9 mouse cellular contexts compared by ENCODE assay signal in the genomic region with DNA sequence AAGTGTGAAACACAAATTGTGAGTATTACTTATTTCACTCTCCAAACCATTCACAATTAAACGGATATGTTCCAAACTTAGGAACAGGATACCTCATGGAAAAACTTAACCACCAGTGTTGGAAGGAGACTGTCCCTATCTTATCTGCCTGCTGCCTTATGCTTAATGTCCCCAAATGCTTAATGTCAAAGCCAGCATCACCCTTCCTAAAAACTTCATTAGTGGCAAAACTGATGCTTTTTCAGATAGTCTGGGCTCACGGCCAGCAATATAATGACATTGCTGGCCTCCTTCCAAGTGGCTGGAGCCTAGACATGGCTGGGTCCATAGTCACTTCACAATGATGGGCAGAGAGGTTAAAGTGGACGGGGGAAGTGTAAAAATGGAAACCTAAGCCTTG. TPM values are rescaled to one million over a fixed set of nuclear protein-coding genes. Genes with fewer than 3 reads are reported as not detected.
DNase-seq lines count a peak whose midpoint lies in the region; ATAC-seq and TF ChIP-seq lines count a peak whose summit lies in the region.
"Had no signal": no experiment of that assay in that cellular context is flagged by ENCODE, and none has a peak within 500 bp of the region (broad histone marks: within the 10 kb centered on the region; RNA-seq: fewer than 3 reads in every experiment).

No protein-coding gene starts in this region.

- no peak overlapping the region for H3K4me2 ChIP-seq in limb, embryonic 13.5 days (replicated peaks)
- H3K4me2 ChIP-seq in hindbrain, postnatal 0 days (ENCODE audit: low read depth, low read length), result no peak overlapping the region

- no peaks in the 10 kb centered on the region; the same call in 1 of the 2 replicates for H3K9me3 ChIP-seq in limb, embryonic 13.5 days
- H3K9me3 ChIP-seq in limb, embryonic 10.5 days (replicated peaks), result no peaks in the 10 kb centered on the region
- H3K9me3 ChIP-seq in hindbrain, postnatal 0 days (ENCODE audit: low read length), result no peaks in the 10 kb centered on the region

- peaks cover 12% of the 10 kb centered on the region; the same call in 1 of the 2 replicates for H3K4me1 ChIP-seq in limb, embryonic 13.5 days
- peaks cover 3% of the 10 kb centered on the region; the same call in 1 of the 2 replicates for H3K4me1 ChIP-seq in limb, embryonic 10.5 days
- H3K4me1 ChIP-seq in hindbrain, postnatal 0 days (ENCODE audit: insufficient read depth, low read length), result no peaks in the 10 kb centered on the region

- H3K36me3 ChIP-seq in limb, embryonic 13.5 days, result no peaks in the 10 kb centered on the region
- H3K36me3 ChIP-seq in limb, embryonic 10.5 days, result no peaks in the 10 kb centered on the region
- no peaks in the 10 kb centered on the region for H3K36me3 ChIP-seq in hindbrain, postnatal 0 days (ENCODE audit: insufficient read depth, low read length)

- H3K4me3 ChIP-seq in limb, embryonic 13.5 days, result no peak overlapping the region
- H3K4me3 ChIP-seq in limb, embryonic 10.5 days, result no peak overlapping the region
- H3K4me3 ChIP-seq in hindbrain, postnatal 0 days (ENCODE audit: low read length), result no peak overlapping the region

- no peak for TF ChIP-seq CTCF in hindbrain, postnatal 0 days (IDR thresholded peaks at IDR 0.05; ENCODE audit: low read depth)

- no peak overlapping the region for H3K9ac ChIP-seq in limb, embryonic 13.5 days
- no peak overlapping the region for H3K9ac ChIP-seq in hindbrain, postnatal 0 days (replicated peaks; ENCODE audit: low read length)

- H3K27me3 ChIP-seq in limb, embryonic 13.5 days, result no peaks in the 10 kb centered on the region
- H3K27me3 ChIP-seq in limb, embryonic 10.5 days (ENCODE audit: low read depth, poor library complexity, severe bottlenecking), result no peaks in the 10 kb centered on the region
- H3K27me3 ChIP-seq in hindbrain, postnatal 0 days (ENCODE audit: insufficient read depth, low read length), result no peaks in the 10 kb centered on the region

- 53% methylated on average over 3 of the region's 3 CpGs for WGBS in limb, embryonic 13.5 days
- WGBS in limb, embryonic 10.5 days, result 88% methylated on average over 3 of the region's 3 CpGs
- 41% methylated on average over 3 of the region's 3 CpGs for WGBS in hindbrain, postnatal 0 days

- no peak overlapping the region for H3K27ac ChIP-seq in limb, embryonic 13.5 days
- no peak overlapping the region for H3K27ac ChIP-seq in limb, embryonic 10.5 days
- no peak overlapping the region for H3K27ac ChIP-seq in hindbrain, postnatal 0 days
- H3K27ac ChIP-seq: macrophage had no signal

- ATAC-seq in limb, embryonic 13.5 days (ENCODE audit: low FRiP score, low read depth), result 0 out of 2 replicates have a peak, but pooled peaks have one; percentile 44
- no peak for ATAC-seq in hindbrain, postnatal 0 days
- ATAC-seq in erythroblast, adult 5-6 weeks (replicated peaks; ENCODE audit: low FRiP score, poor library complexity, severe bottlenecking), result no peak
- ATAC-seq in inflammation-experienced regulatory T-cells, adult 6 months, result no peak

- no peak for DNase-seq in limb, embryonic 10.5 days (ENCODE audit: low spot score)
- peak; percentile 39 for DNase-seq in cerebellum, adult 9-11 months
- DNase-seq in hindbrain, postnatal 0 days (ENCODE audit: low spot score), result peak; percentile 79
- peak; percentile 69 for DNase-seq in lung, postnatal 36 days
- DNase-seq in urinary bladder, adult 2 months (ENCODE audit: low spot score), result no peak

RNA-seq across cellular contexts. Expression of a gene that starts 46.1 kb away (rescaled TPM):
- polyA plus RNA-seq in limb, embryonic 13.5 days (2015; fragmentation: Nextera tagmentation; extraction: Ambion mirVana), result 10.2 and 12.0 TPM in 2 replicates
- 10.2 and 12.5 TPM in 2 replicates for polyA plus RNA-seq in limb, embryonic 10.5 days (2016; fragmentation: Nextera tagmentation; extraction: Ambion mirVana)
- total RNA-seq in hindbrain, postnatal 0 days (2014; rRNA removed), result 9.6 and 15.4 TPM in 2 replicates
- polyA plus RNA-seq in hindbrain, postnatal 0 days (2015; fragmentation: Nextera tagmentation; extraction: Ambion mirVana), result 4.4 and 4.5 TPM in 2 replicates
- total RNA-seq in erythroblast, adult 5-6 weeks (2015; ENCODE audit: low replicate concordance), result 1.5 and 2.3 TPM in 2 replicates
- 3.4 and 3.9 TPM in 2 replicates for total RNA-seq in erythroblast, adult 5-6 weeks (2017; ENCODE audit: low replicate concordance)
- polyA plus RNA-seq in inflammation-experienced regulatory T-cells, adult 6 months (2017; shearing (Covaris generic)), result 10 to 100 TPM; 30.0 to 40.0 (median 35.7) TPM
- 11.0 and 11.2 TPM in 2 replicates for polyA plus RNA-seq in urinary bladder, adult 2 months (2012; rRNA removed)

RNA-seq across cellular contexts. Expression of a gene that starts 50.6 kb away (rescaled TPM):
- 1.1 and 1.3 TPM in 2 replicates for polyA plus RNA-seq in limb, embryonic 13.5 days (2015; fragmentation: Nextera tagmentation; extraction: Ambion mirVana)
- 0.45 and 0.73 TPM in 2 replicates for polyA plus RNA-seq in limb, embryonic 10.5 days (2016; fragmentation: Nextera tagmentation; extraction: Ambion mirVana)
- total RNA-seq in hindbrain, postnatal 0 days (2014; rRNA removed), result 42.8 and 47.0 TPM in 2 replicates
- polyA plus RNA-seq in hindbrain, postnatal 0 days (2015; fragmentation: Nextera tagmentation; extraction: Ambion mirVana), result 9.1 and 10.6 TPM in 2 replicates
- total RNA-seq in erythroblast, adult 5-6 weeks (2015; ENCODE audit: low replicate concordance), result 8.2 and 8.3 TPM in 2 replicates
- total RNA-seq in erythroblast, adult 5-6 weeks (2017; ENCODE audit: low replicate concordance), result 2.8 and 4.0 TPM in 2 replicates
- polyA plus RNA-seq in inflammation-experienced regulatory T-cells, adult 6 months (2017; shearing (Covaris generic)), result 10 to 100 TPM in 1 of 3 experiments, 1 to 10 TPM in 2; 6.8 to 10.7 (median 7.2) TPM
- polyA plus RNA-seq in urinary bladder, adult 2 months (2012; rRNA removed), result 15.9 and 23.1 TPM in 2 replicates

Comparison
In these comparisons a context has a peak if more than half of its experiments do, and no peak if none do; other contexts are left out.
1. DNase-seq: peak in cerebellum, adult 9-11 months (single experiment), hindbrain, postnatal 0 days (single experiment) and lung, postnatal 36 days (single experiment); none in limb, embryonic 10.5 days (single experiment) and urinary bladder, adult 2 months (single experiment).